Mouse (Mus musculus): ENCODE data around the gene Tulp2. TPM values are rescaled to one million over a fixed set of nuclear protein-coding genes. Genes with fewer than 3 reads are reported as not detected.

The Tulp2 gene
- polyA plus RNA-seq, 1 experiment from 2014 or later = 0.57 TPM

DNA sequence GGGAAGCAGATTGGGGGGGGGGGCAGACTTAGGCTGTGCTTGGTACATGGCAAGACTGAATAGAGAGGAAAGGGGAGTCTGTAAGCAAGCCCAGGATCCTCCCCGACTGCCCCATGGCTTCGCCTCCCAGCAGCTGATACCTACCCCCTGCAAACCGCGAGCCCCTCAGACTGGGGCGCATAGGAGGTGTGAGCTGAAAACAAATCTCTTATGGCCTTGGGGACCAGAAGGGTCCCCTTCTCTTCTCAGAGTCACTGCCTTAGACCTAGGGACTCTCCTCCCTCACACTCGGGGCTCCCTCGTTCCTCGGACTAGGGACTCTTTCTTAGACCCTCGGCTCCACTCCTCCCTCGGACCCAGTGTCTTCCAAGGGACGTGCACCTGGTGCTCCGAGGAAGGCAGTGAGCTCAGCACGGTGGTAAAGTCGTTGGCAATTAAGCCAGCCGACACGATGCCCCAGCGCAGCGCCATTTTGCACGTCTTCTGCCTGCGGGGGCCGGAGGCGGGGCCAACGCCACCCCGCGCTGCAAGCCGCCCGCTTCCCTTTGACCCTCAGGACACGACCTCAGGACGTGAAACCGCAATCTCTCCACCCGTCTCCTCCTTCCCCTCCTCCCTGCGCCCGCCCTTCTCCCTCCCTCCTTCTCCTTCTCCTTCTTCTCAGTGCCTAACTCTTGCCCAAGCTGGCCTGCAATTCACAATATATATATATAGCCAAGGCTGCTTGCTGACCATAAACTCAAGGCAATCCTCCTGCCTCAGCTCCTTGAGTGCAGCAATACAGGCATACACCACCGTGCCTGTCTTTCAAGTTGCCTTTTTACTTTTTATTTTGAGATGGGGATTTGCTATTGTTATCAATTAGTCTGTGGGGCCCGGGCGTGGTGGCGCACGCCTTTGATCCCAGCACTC is 6.9 kb downstream of the Tulp2 start, which contains the start of gene Dhdh:
Gene Dhdh (minus strand): TSS at position 513 of the 912 bp plus-strand sequence.
- H3K27me3 ChIP-seq (ENCODE audit: control insufficient read depth, insufficient read depth, low read length) = no peaks in the 10 kb centered on the region

DNA sequence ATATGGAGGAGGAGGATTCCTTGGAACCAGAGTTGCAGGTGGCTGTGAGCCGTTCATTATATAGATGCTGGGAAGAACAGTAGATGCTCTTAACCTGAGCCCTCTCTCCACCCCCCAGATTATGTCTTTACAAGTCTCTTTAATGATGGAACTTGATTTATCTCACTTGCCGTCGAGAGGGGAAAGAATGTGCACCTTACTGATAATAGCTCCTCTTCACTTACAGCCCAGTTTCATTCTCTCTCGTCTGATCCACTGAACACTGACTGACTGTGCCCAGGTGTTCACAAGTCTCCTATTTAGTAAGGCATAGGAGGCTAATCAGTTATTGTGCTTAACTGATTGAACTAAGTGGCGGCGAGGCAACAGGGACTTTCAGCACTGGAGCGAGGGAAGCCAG is 7.9 kb downstream of the Tulp2 start:
- Histone ChIP-seq H3K9me3 (ENCODE audit: control insufficient read depth, low read length) (no peaks in the 10 kb centered on the region), H3K27ac (ENCODE audit: low read depth, low read length) (no peak overlapping the region), H3K4me1 (ENCODE audit: control insufficient read depth, insufficient read depth, low read length) (no peaks in the 10 kb centered on the region), H3K4me3 (ENCODE audit: low read depth, low read length) (no peak overlapping the region), H3K27me3 (ENCODE audit: control insufficient read depth, insufficient read depth, low read length) (no peaks in the 10 kb centered on the region), H3K4me2 (ENCODE audit: low read depth) (no peak overlapping the region), H3K36me3 (ENCODE audit: control insufficient read depth, insufficient read depth, low read length) (peaks cover 9% of the 10 kb centered on the region; the same call in 1 of the 2 replicates), H3K9ac (ENCODE audit: low read length) (no peak overlapping the region; the same call in 1 of the 2 replicates)
- ATAC-seq (ENCODE audit: insufficient read depth, low FRiP score, low TSS enrichment) (no peak), DNase-seq (ENCODE audit: low spot score) (no peak)
- WGBS = 65% methylated on average over 7 of the region's 7 CpGs

More for the DNA sequence above, 6.9 kb downstream of the Tulp2 start, which contains the start of gene Dhdh:
- Histone ChIP-seq H3K36me3 (ENCODE audit: control insufficient read depth, insufficient read depth, low read length) (peaks cover 5% of the 10 kb centered on the region; the same call in 1 of the 2 replicates), H3K4me3 (ENCODE audit: low read depth, low read length) (peak within 1 kb of the TSS; percentile 43), H3K4me1 (ENCODE audit: control insufficient read depth, insufficient read depth, low read length) (no peaks in the 10 kb centered on the region), H3K9ac (ENCODE audit: low read length) (peak within 1 kb of the TSS; percentile 71), H3K9me3 (ENCODE audit: control insufficient read depth, low read length) (no peaks in the 10 kb centered on the region), H3K4me2 (ENCODE audit: low read depth) (peak within 1 kb of the TSS; percentile 63), H3K27ac (ENCODE audit: low read depth, low read length) (peak within 1 kb of the TSS; percentile 49; the same call in 1 of the 2 replicates)
- DNase-seq (ENCODE audit: low spot score) (peak; percentile 71), ATAC-seq (ENCODE audit: insufficient read depth, low FRiP score, low TSS enrichment) (peak; percentile 53)
- 7% methylated on average over 36 of the region's 38 CpGs for WGBS

DNA sequence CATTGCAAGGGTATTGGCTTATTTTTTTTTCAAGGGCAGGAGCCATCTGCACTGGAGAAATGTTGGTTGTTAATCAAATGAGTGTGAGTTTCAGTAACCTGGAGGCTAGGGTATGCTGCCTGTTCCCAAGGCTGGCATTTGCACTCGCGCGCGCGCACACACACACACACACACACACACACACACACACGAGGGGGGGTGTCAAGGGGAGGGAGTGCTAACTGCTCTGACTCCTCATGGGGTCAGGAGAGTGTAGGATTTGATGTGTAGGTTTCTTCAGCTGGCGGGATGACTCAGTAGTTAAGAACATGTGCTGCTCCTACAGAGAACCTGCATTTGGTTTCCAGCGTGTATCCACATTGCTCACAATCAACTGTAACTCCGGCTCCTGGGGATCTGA is 9.1 kb downstream of the Tulp2 start:
- Histone ChIP-seq H3K9me3 (ENCODE audit: control insufficient read depth, low read length) (no peaks in the 10 kb centered on the region), H3K27me3 (ENCODE audit: control insufficient read depth, insufficient read depth, low read length) (no peaks in the 10 kb centered on the region), H3K4me3 (ENCODE audit: low read depth, low read length) (no peak overlapping the region), H3K4me1 (ENCODE audit: control insufficient read depth, insufficient read depth, low read length) (no peaks in the 10 kb centered on the region), H3K9ac (ENCODE audit: low read length) (no peak overlapping the region), H3K36me3 (ENCODE audit: control insufficient read depth, insufficient read depth, low read length) (peaks cover 10% of the 10 kb centered on the region; the same call in 1 of the 2 replicates), H3K27ac (ENCODE audit: low read depth, low read length) (no peak overlapping the region), H3K4me2 (ENCODE audit: low read depth) (no peak overlapping the region)
- 22% methylated on average over 9 of the region's 9 CpGs for WGBS
- DNase-seq (ENCODE audit: low spot score) (peak; percentile 37), ATAC-seq (ENCODE audit: insufficient read depth, low FRiP score, low TSS enrichment) (no peak)

DNA sequence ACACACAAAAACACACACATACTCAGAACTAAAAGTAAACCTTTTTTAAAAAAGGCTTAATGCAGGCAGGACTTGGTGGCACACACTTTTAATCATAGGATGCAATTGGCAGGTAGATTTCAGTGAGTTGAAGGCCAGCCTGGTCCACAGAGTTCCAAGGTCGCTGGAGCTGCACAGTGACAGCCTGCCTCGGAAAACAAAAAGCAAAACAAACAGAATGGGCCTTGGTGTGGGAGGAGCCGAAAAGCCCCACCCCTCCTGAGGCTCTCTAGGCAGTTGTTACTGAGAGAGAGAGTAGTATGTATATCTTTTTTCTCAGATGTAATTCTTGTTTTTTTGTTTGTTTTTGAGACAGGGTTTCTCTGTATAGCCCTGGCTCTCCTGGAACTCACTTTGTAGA is 9.6 kb downstream of the Tulp2 start:
- DNase-seq (ENCODE audit: low spot score) (no peak), ATAC-seq (ENCODE audit: insufficient read depth, low FRiP score, low TSS enrichment) (no peak)
- Histone ChIP-seq H3K4me2 (ENCODE audit: low read depth) (no peak overlapping the region), H3K9ac (ENCODE audit: low read length) (no peak overlapping the region), H3K27ac (ENCODE audit: low read depth, low read length) (no peak overlapping the region), H3K27me3 (ENCODE audit: control insufficient read depth, insufficient read depth, low read length) (no peaks in the 10 kb centered on the region), H3K4me3 (ENCODE audit: low read depth, low read length) (no peak overlapping the region), H3K9me3 (ENCODE audit: control insufficient read depth, low read length) (no peaks in the 10 kb centered on the region), H3K4me1 (ENCODE audit: control insufficient read depth, insufficient read depth, low read length) (no peaks in the 10 kb centered on the region), H3K36me3 (ENCODE audit: control insufficient read depth, insufficient read depth, low read length) (peaks cover 10% of the 10 kb centered on the region; the same call in 1 of the 2 replicates)
- WGBS = 16% methylated on average over 3 of the region's 3 CpGs

DNA sequence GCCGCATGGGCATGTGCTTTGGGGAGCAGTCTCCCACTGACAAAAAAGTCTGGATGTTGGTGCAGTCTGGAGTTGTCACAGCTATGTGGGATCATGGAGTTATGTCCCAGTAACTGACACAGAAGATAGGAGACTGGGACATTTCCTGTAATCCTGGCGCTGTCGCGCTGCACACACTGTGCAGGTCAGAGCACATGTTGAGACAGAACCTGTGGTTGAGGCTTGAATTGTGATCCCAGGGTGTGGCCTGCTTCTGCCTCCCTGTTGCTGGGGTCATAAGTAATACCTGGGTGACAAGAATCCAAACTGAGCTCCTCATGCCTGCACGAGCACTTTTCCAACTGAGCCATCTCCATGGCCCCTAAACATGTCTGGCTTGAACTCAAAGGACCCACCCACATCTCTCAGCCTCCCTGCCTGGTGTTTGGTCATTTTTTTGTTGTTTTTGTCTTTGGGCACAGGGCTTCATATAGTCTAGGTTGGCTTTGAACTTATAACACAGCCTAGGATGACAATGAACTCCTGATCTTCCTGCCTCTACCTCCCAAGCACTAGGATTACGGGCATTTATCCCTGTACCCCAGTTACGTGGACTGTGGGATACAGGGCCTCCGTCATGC is 10.7 kb downstream of the Tulp2 start:
- no peak overlapping the region for H3K4me2 ChIP-seq (ENCODE audit: low read depth)
- H3K27ac ChIP-seq (ENCODE audit: low read depth, low read length) = no peak overlapping the region
- DNase-seq (ENCODE audit: low spot score) (no peak), ATAC-seq (ENCODE audit: insufficient read depth, low FRiP score, low TSS enrichment) (no peak)
- H3K9me3 ChIP-seq (ENCODE audit: control insufficient read depth, low read length) = no peaks in the 10 kb centered on the region
- H3K36me3 ChIP-seq (ENCODE audit: control insufficient read depth, insufficient read depth, low read length) = peaks cover 10% of the 10 kb centered on the region; the same call in 1 of the 2 replicates
- WGBS = 96% methylated on average over 8 of the region's 8 CpGs
- H3K27me3 ChIP-seq (ENCODE audit: control insufficient read depth, insufficient read depth, low read length) = no peaks in the 10 kb centered on the region
- no peaks in the 10 kb centered on the region for H3K4me1 ChIP-seq (ENCODE audit: control insufficient read depth, insufficient read depth, low read length)
- H3K4me3 ChIP-seq (ENCODE audit: low read depth, low read length) = no peak overlapping the region
- H3K9ac ChIP-seq (ENCODE audit: low read length) = no peak overlapping the region

DNA sequence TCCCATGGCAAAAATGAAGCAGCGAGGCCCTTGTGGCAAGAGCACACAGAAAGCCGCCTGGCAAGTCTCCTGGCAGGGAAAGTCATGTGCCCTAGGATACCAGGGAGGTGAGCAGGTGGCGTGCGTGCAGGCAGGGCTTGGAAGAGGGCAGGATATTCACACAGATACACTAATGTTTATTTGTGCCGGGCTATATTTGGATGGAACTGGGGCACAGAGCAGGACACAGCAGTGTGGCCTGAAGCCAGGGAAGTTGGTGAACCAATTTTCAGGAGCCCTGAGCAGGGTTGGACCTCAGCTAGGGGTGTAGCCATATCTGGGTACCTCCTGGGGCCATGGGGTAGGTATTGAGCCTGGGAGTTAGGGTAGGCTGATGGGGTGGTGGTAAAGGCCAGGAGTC is 11.3 kb downstream of the Tulp2 start:
- WGBS = 91% methylated on average over 5 of the region's 5 CpGs
- peaks cover 10% of the 10 kb centered on the region; the same call in 1 of the 2 replicates for H3K36me3 ChIP-seq (ENCODE audit: control insufficient read depth, insufficient read depth, low read length)
- H3K27ac ChIP-seq (ENCODE audit: low read depth, low read length) = no peak overlapping the region

DNA sequence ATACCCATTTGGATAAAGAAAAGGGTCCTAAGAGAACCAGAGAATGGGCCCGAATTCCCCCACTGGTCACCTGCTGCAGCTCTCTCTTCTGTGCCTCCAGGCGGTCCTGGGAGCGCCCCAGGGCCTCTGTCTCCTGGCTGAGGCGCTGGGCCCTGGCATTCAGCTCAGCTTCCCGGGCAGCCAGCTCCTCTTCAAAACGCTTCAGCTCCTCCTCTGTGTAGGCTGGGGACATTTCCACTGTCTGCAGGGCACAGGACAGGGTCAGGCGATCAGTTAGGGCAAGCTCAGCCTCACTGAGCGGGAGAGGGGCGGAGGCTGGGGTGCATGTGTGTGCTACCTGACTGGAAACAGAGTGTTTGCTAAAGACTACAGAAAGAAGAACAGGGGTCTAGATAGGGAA is 12.9 kb downstream of the Tulp2 start:
- no peaks in the 10 kb centered on the region for H3K27me3 ChIP-seq (ENCODE audit: control insufficient read depth, insufficient read depth, low read length)
- H3K4me3 ChIP-seq (ENCODE audit: low read depth, low read length) = no peak overlapping the region
- H3K9me3 ChIP-seq (ENCODE audit: control insufficient read depth, low read length) = no peaks in the 10 kb centered on the region
- no peak overlapping the region for H3K9ac ChIP-seq (ENCODE audit: low read length)
- peaks cover 10% of the 10 kb centered on the region; the same call in 1 of the 2 replicates for H3K36me3 ChIP-seq (ENCODE audit: control insufficient read depth, insufficient read depth, low read length)
- H3K4me2 ChIP-seq (ENCODE audit: low read depth) = no peak overlapping the region
- ATAC-seq (ENCODE audit: insufficient read depth, low FRiP score, low TSS enrichment) (no peak), DNase-seq (ENCODE audit: low spot score) (no peak)
- WGBS = 84% methylated on average over 9 of the region's 9 CpGs
- H3K27ac ChIP-seq (ENCODE audit: low read depth, low read length) = no peak overlapping the region
- H3K4me1 ChIP-seq (ENCODE audit: control insufficient read depth, insufficient read depth, low read length) = no peaks in the 10 kb centered on the region

More for the DNA sequence above, 11.3 kb downstream of the Tulp2 start:
- Histone ChIP-seq H3K4me2 (ENCODE audit: low read depth) (no peak overlapping the region), H3K9ac (ENCODE audit: low read length) (no peak overlapping the region), H3K4me3 (ENCODE audit: low read depth, low read length) (no peak overlapping the region), H3K4me1 (ENCODE audit: control insufficient read depth, insufficient read depth, low read length) (no peaks in the 10 kb centered on the region), H3K9me3 (ENCODE audit: control insufficient read depth, low read length) (no peaks in the 10 kb centered on the region), H3K27me3 (ENCODE audit: control insufficient read depth, insufficient read depth, low read length) (no peaks in the 10 kb centered on the region)
- DNase-seq (ENCODE audit: low spot score) (no peak), ATAC-seq (ENCODE audit: insufficient read depth, low FRiP score, low TSS enrichment) (no peak)

DNA sequence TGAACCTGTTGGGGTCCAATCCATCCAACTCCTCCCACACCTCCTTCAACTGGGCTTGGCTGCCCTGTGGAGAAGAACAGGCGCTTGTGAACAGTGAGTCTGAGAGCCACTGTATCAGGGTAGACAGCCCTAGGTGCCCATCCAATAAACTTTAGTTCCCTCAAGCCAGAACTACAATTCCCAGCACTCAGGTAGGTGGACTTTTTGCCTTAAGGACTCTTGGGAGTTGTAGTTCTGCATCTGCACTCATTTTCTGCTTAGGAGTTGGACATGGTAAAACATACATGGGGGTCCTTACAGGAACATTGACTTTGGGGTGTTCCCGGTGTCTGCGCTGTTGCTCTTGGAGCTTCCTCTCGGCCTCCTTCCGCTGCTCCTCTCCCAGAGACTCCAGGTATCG is 16.8 kb downstream of the Tulp2 start:
- no peaks in the 10 kb centered on the region for H3K9me3 ChIP-seq (ENCODE audit: control insufficient read depth, low read length)
- H3K4me2 ChIP-seq (ENCODE audit: low read depth) = no peak overlapping the region
- no peak overlapping the region for H3K27ac ChIP-seq (ENCODE audit: low read depth, low read length)
- ATAC-seq (ENCODE audit: insufficient read depth, low FRiP score, low TSS enrichment) (no peak), DNase-seq (ENCODE audit: low spot score) (no peak)
- no peak overlapping the region for H3K4me3 ChIP-seq (ENCODE audit: low read depth, low read length)
- no peak overlapping the region for H3K9ac ChIP-seq (ENCODE audit: low read length)
- H3K36me3 ChIP-seq (ENCODE audit: control insufficient read depth, insufficient read depth, low read length) = peaks cover 6% of the 10 kb centered on the region; the same call in 1 of the 2 replicates
- no peaks in the 10 kb centered on the region for H3K4me1 ChIP-seq (ENCODE audit: control insufficient read depth, insufficient read depth, low read length)
- 92% methylated on average over 6 of the region's 6 CpGs for WGBS
- H3K27me3 ChIP-seq (ENCODE audit: control insufficient read depth, insufficient read depth, low read length) = no peaks in the 10 kb centered on the region
